Mouse (Mus musculus): ENCODE results near the gene Vars2. TPM values are rescaled to one million over a fixed set of nuclear protein-coding genes. Genes with fewer than 3 reads are reported as not detected.

Vars2 gene
- polyA plus RNA-seq, 1 experiment from 2014 or later = 17.4 TPM

GRCm38 (mm10) chr17:35701978-35702461, 34.6 kb upstream of the Vars2 start:
- 4% methylated on average over 16 of the region's 16 CpGs for WGBS
- no peaks in the 10 kb centered on the region for H3K36me3 ChIP-seq
- H3K9me3 ChIP-seq = no peaks in the 10 kb centered on the region
- H3K4me2 ChIP-seq = peak overlapping the region; percentile 85
- no peaks in the 10 kb centered on the region for H3K27me3 ChIP-seq
- peak overlapping the region; percentile 61 for H3K4me3 ChIP-seq
- peak overlapping the region; percentile 78 for H3K9ac ChIP-seq
- no peak for ATAC-seq (ENCODE audit: insufficient number of reproducible peaks, insufficient read depth, low FRiP score, low TSS enrichment, low read depth)
- H3K4me1 ChIP-seq = peaks cover 80% of the 10 kb centered on the region
- H3K27ac ChIP-seq = peak overlapping the region; percentile 97

GRCm38 (mm10) chr17:35701203-35701977, 34.0 kb upstream of the Vars2 start:
- Histone ChIP-seq H3K4me3 (peak overlapping the region; percentile 61), H3K36me3 (no peaks in the 10 kb centered on the region), H3K27me3 (no peaks in the 10 kb centered on the region), H3K9me3 (no peaks in the 10 kb centered on the region), H3K27ac (peak overlapping the region; percentile 97), H3K4me2 (peak overlapping the region; percentile 85), H3K4me1 (peaks cover 85% of the 10 kb centered on the region), H3K9ac (peak overlapping the region; percentile 78)
- 4% methylated on average over 16 of the region's 16 CpGs for WGBS
- no peak for ATAC-seq (ENCODE audit: insufficient number of reproducible peaks, insufficient read depth, low FRiP score, low TSS enrichment, low read depth)

- no peaks in the 10 kb centered on the region for H3K27me3 ChIP-seq
- H3K27ac ChIP-seq = peak overlapping the region; percentile 97
- H3K36me3 ChIP-seq = peaks cover 6% of the 10 kb centered on the region
- under 1% methylated on average over 57 of the region's 66 CpGs for WGBS
- H3K9me3 ChIP-seq = no peaks in the 10 kb centered on the region
- H3K4me1 ChIP-seq = peaks cover 78% of the 10 kb centered on the region
- peak; percentile 77 for ATAC-seq (ENCODE audit: insufficient number of reproducible peaks, insufficient read depth, low FRiP score, low TSS enrichment, low read depth)
- H3K4me2 ChIP-seq = peak overlapping the region; percentile 85
- H3K4me3 ChIP-seq = peak overlapping the region; percentile 61
- H3K9ac ChIP-seq = peak overlapping the region; percentile 78
Measured at GRCm38 (mm10) chr17:35700371-35700961, 33.1 kb upstream of the Vars2 start.

- ATAC-seq (ENCODE audit: insufficient number of reproducible peaks, insufficient read depth, low FRiP score, low TSS enrichment, low read depth) = no peak
- Histone ChIP-seq H3K4me2 (peak overlapping the region; percentile 85), H3K36me3 (peaks cover 11% of the 10 kb centered on the region), H3K4me3 (peak overlapping the region; percentile 61), H3K27me3 (no peaks in the 10 kb centered on the region), H3K4me1 (peaks cover 73% of the 10 kb centered on the region), H3K27ac (peak overlapping the region; percentile 97), H3K9ac (peak overlapping the region; percentile 78), H3K9me3 (no peaks in the 10 kb centered on the region)
- WGBS = 1% methylated on average over 19 of the region's 19 CpGs
Measured at GRCm38 (mm10) chr17:35699919-35700318, 32.5 kb upstream of the Vars2 start.

GRCm38 (mm10) chr17:35698501-35698883, 31.1 kb upstream of the Vars2 start:
- peak overlapping the region; percentile 43 for H3K4me3 ChIP-seq
- no peak for ATAC-seq (ENCODE audit: insufficient number of reproducible peaks, insufficient read depth, low FRiP score, low TSS enrichment, low read depth)

GRCm38 (mm10) chr17:35697759-35698500, 30.5 kb upstream of the Vars2 start:
- Histone ChIP-seq H3K9ac (peak overlapping the region; percentile 73), H3K4me3 (peak overlapping the region; percentile 43), H3K4me2 (peak overlapping the region; percentile 85), H3K9me3 (no peaks in the 10 kb centered on the region), H3K36me3 (peaks cover 21% of the 10 kb centered on the region), H3K4me1 (peaks cover 57% of the 10 kb centered on the region), H3K27me3 (no peaks in the 10 kb centered on the region), H3K27ac (peak overlapping the region; percentile 92)
- peak; percentile 53 for ATAC-seq (ENCODE audit: insufficient number of reproducible peaks, insufficient read depth, low FRiP score, low TSS enrichment, low read depth)
- 2% methylated on average over 16 of the region's 16 CpGs for WGBS

More at GRCm38 (mm10) chr17:35698501-35698883, 31.1 kb upstream of the Vars2 start:
- Histone ChIP-seq H3K4me1 (peaks cover 59% of the 10 kb centered on the region), H3K9ac (peak overlapping the region; percentile 73), H3K9me3 (no peaks in the 10 kb centered on the region), H3K36me3 (peaks cover 15% of the 10 kb centered on the region), H3K27ac (peak overlapping the region; percentile 92), H3K4me2 (peak overlapping the region; percentile 85), H3K27me3 (no peaks in the 10 kb centered on the region)
- 30% methylated on average over 5 of the region's 5 CpGs for WGBS

- Histone ChIP-seq H3K27me3 (no peaks in the 10 kb centered on the region), H3K9ac (peak overlapping the region; percentile 73), H3K27ac (peak overlapping the region; percentile 92), H3K9me3 (no peaks in the 10 kb centered on the region), H3K36me3 (peaks cover 26% of the 10 kb centered on the region), H3K4me2 (peak overlapping the region; percentile 85), H3K4me1 (peaks cover 51% of the 10 kb centered on the region), H3K4me3 (peak overlapping the region; percentile 43)
- no peak for ATAC-seq (ENCODE audit: insufficient number of reproducible peaks, insufficient read depth, low FRiP score, low TSS enrichment, low read depth)
- 21% methylated on average over 1 of the region's 1 CpGs for WGBS
Measured at GRCm38 (mm10) chr17:35697429-35697758, 30.0 kb upstream of the Vars2 start.

- no peak for ATAC-seq (ENCODE audit: insufficient number of reproducible peaks, insufficient read depth, low FRiP score, low TSS enrichment, low read depth)
- H3K9me3 ChIP-seq = no peaks in the 10 kb centered on the region
- peaks cover 44% of the 10 kb centered on the region for H3K4me1 ChIP-seq
- peak overlapping the region; percentile 73 for H3K9ac ChIP-seq
- peaks cover 33% of the 10 kb centered on the region for H3K36me3 ChIP-seq
- H3K27ac ChIP-seq = peak overlapping the region; percentile 92
- H3K27me3 ChIP-seq = no peaks in the 10 kb centered on the region
- peak overlapping the region; percentile 43 for H3K4me3 ChIP-seq
- H3K4me2 ChIP-seq = peak overlapping the region; percentile 85
- WGBS = 36% methylated on average over 6 of the region's 6 CpGs
Measured at GRCm38 (mm10) chr17:35696691-35697090, 29.3 kb upstream of the Vars2 start.

GRCm38 (mm10) chr17:35695289-35695688, 27.9 kb upstream of the Vars2 start:
- H3K36me3 ChIP-seq = peaks cover 47% of the 10 kb centered on the region
- 88% methylated on average over 2 of the region's 2 CpGs for WGBS
- H3K4me2 ChIP-seq = no peak overlapping the region
- H3K4me3 ChIP-seq = no peak overlapping the region
- no peaks in the 10 kb centered on the region for H3K9me3 ChIP-seq
- no peak overlapping the region for H3K27ac ChIP-seq
- H3K4me1 ChIP-seq = peaks cover 35% of the 10 kb centered on the region
- ATAC-seq (ENCODE audit: insufficient number of reproducible peaks, insufficient read depth, low FRiP score, low TSS enrichment, low read depth) = no peak
- H3K9ac ChIP-seq = no peak overlapping the region
- H3K27me3 ChIP-seq = no peaks in the 10 kb centered on the region

GRCm38 (mm10) chr17:35693906-35694305, 26.5 kb upstream of the Vars2 start:
- Histone ChIP-seq H3K4me1 (peaks cover 24% of the 10 kb centered on the region), H3K4me3 (no peak overlapping the region), H3K36me3 (peaks cover 61% of the 10 kb centered on the region), H3K9me3 (no peaks in the 10 kb centered on the region), H3K9ac (no peak overlapping the region), H3K27ac (no peak overlapping the region), H3K4me2 (no peak overlapping the region), H3K27me3 (no peaks in the 10 kb centered on the region)
- 90% methylated on average over 5 of the region's 5 CpGs for WGBS
- ATAC-seq (ENCODE audit: insufficient number of reproducible peaks, insufficient read depth, low FRiP score, low TSS enrichment, low read depth) = no peak

GRCm38 (mm10) chr17:35692368-35692767, 25.0 kb upstream of the Vars2 start:
- Histone ChIP-seq H3K4me2 (no peak overlapping the region), H3K4me1 (peaks cover 9% of the 10 kb centered on the region), H3K4me3 (no peak overlapping the region), H3K9ac (no peak overlapping the region), H3K27ac (no peak overlapping the region), H3K36me3 (peaks cover 76% of the 10 kb centered on the region), H3K27me3 (no peaks in the 10 kb centered on the region), H3K9me3 (no peaks in the 10 kb centered on the region)
- no peak for ATAC-seq (ENCODE audit: insufficient number of reproducible peaks, insufficient read depth, low FRiP score, low TSS enrichment, low read depth)
- 77% methylated on average over 4 of the region's 4 CpGs for WGBS

Measured in embryonic facial prominence, embryonic 13.5 days (tissue).